Mouse (Mus musculus): ENCODE results near the gene Ano6.
A peak's percentile ranks its signal among the peaks of the same experiment; 100 is the strongest.

Gene Ano6

GRCm38 (mm10) chr15:95974021-95974597 lies 183.5 kb downstream of the Ano6 start:
- DNase-seq (ENCODE audit: low spot score): no peak

GRCm38 (mm10) chr15:95976156-95976876 lies 185.7 kb downstream of the Ano6 start:
- DNase-seq (ENCODE audit: low spot score): peak; percentile 17

- no peak for DNase-seq (ENCODE audit: low spot score)
Measured at GRCm38 (mm10) chr15:95977169-95977938, 186.7 kb downstream of the Ano6 start.

- no peak for DNase-seq (ENCODE audit: low spot score)
Measured at GRCm38 (mm10) chr15:95977939-95978252, 187.3 kb downstream of the Ano6 start.

GRCm38 (mm10) chr15:95980641-95981040 lies 190.0 kb downstream of the Ano6 start:
- no peak for DNase-seq (ENCODE audit: low spot score)

- DNase-seq (ENCODE audit: low spot score): no peak
Measured at GRCm38 (mm10) chr15:95987916-95988315, 197.3 kb downstream of the Ano6 start.

GRCm38 (mm10) chr15:95989496-95990124 lies 199.0 kb downstream of the Ano6 start:
- no peak for DNase-seq (ENCODE audit: low spot score)

- no peak for DNase-seq (ENCODE audit: low spot score)
Measured at GRCm38 (mm10) chr15:96002958-96003601, 212.4 kb downstream of the Ano6 start.

GRCm38 (mm10) chr15:96011640-96012390 lies 221.2 kb downstream of the Ano6 start:
- no peak for DNase-seq (ENCODE audit: low spot score)

GRCm38 (mm10) chr15:96012391-96012775 lies 221.7 kb downstream of the Ano6 start:
- DNase-seq (ENCODE audit: low spot score): no peak

GRCm38 (mm10) chr15:96014501-96014900 lies 223.9 kb downstream of the Ano6 start:
- no peak for DNase-seq (ENCODE audit: low spot score)

- DNase-seq (ENCODE audit: low spot score): no peak
Measured at GRCm38 (mm10) chr15:96020465-96020864, 229.8 kb downstream of the Ano6 start.

- DNase-seq (ENCODE audit: low spot score): peak; percentile 45
Measured at GRCm38 (mm10) chr15:96021506-96021905, 230.9 kb downstream of the Ano6 start.

Data from embryo, embryonic 10.5 days (tissue).